Mouse (Mus musculus): ENCODE measurements around the gene Atp1a1. TPM values are rescaled to one million over a fixed set of nuclear protein-coding genes. Genes with fewer than 3 reads are reported as not detected.

Atp1a1 gene
- polyA plus RNA-seq, 1 experiment: 138 TPM

DNA sequence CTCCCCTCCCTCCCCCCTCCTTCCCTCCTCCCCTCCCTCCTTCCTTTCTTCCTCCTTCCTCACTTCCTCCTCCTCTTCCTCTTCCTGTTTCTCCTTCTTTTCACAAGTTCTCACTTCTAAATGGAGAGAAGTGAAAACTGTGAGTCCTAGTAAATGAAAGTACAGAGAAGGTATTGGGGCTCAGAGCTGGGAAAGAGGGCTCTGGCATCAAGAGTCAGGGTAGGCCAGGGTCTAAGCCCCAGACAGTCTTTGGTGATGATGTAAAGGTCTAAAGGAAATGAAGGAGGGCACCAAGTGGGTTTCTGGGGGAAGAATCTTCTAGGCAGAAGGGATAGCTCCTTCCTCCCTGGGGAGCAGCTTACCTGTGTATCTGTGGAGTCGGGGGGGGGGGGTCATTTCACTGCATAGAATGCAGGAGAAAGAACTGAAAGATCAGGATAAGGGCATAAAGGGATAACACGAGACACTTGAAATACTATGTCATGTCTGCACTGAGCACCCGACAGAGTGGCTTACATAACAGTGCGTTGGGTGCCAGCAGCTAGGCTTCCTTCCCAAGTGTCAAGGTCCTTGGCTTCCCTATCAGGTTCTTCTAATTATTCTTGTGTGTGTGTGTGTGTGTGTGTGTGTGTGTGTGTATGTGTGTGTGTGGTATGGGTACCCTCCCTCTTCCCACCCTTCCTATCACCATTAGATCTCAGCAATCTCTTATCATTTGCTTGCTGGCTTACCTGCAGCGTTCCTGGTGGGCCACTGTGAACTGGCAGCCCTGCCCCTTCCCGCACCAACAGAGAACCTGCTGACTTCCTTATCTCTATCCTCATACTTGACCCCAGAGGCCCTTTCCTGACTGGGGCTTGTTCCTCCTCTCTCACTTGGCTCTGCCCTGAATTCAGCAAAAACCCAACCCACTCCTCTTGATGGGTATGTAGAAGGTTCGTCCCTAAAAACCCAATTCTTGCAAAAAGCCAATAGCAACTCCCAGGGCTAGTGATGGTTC, 51.6 kb downstream of the Atp1a1 start:
- 93% methylated on average over 7 of the region's 7 CpGs for WGBS

DNA sequence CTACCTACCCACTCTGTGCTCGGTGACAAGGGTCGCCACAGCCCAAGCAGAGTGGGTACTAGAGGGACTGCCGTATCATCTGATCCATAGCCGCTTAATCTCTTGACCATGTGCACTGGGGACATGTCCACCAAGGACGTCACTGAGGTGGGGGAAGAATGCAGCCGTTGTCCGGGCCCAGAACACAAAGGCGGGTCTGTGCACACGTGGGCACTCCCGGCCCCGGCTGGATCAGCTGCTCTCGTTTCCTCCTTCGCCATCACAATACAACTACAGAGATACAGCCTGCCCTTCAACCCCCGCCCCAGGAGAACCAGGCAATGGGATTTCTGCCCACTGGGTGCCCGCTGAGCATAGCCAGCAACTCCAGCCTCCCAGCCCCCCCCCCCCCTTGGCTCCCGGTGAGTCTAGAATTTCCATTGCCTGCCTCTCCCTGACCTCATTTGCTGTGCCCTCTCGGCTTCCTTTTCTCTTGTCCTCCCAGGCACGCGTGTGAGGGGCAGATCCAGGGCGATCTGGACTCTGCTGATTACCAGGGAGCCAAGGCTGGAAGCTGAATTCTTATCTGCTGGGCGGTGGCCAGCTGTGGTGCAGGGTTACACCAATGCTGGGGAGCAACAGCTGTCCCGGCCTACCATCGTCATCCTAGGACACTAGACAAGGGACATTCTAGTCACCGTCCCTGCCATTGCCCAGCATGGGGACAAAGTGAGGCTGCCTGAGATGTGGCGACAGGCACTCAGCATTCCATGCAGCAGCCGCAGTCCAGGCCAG, 52.8 kb downstream of the Atp1a1 start:
- H3K4me1 ChIP-seq (ENCODE audit: control insufficient read depth, insufficient read depth, low read length): peaks cover 9% of the 10 kb centered on the region
- H3K27ac ChIP-seq (ENCODE audit: insufficient read depth, low read depth, low read length): 0 out of 2 replicates have a peak overlapping the region, but pooled peaks have one; percentile 6
- 0 out of 2 replicates have a peak, but pooled peaks have one; percentile 14 for TF ChIP-seq POLR2A (IDR thresholded peaks at IDR 0.05; ENCODE audit: insufficient read depth, low read depth, low read length)
- TF ChIP-seq CTCF (IDR thresholded peaks at IDR 0.05; ENCODE audit: insufficient read depth, low read depth, low read length): no peak
- 50% methylated on average over 26 of the region's 26 CpGs for WGBS
- no peak overlapping the region for H3K4me3 ChIP-seq (ENCODE audit: insufficient read depth, low read depth, low read length)

More for the DNA sequence above, 51.6 kb downstream of the Atp1a1 start:
- no peak for TF ChIP-seq POLR2A (IDR thresholded peaks at IDR 0.05; ENCODE audit: insufficient read depth, low read depth, low read length)
- TF ChIP-seq CTCF (IDR thresholded peaks at IDR 0.05; ENCODE audit: insufficient read depth, low read depth, low read length): no peak
- H3K4me1 ChIP-seq (ENCODE audit: control insufficient read depth, insufficient read depth, low read length): peaks cover 9% of the 10 kb centered on the region
- H3K4me3 ChIP-seq (ENCODE audit: insufficient read depth, low read depth, low read length): no peak overlapping the region
- no peak overlapping the region for H3K27ac ChIP-seq (ENCODE audit: insufficient read depth, low read depth, low read length)

DNA sequence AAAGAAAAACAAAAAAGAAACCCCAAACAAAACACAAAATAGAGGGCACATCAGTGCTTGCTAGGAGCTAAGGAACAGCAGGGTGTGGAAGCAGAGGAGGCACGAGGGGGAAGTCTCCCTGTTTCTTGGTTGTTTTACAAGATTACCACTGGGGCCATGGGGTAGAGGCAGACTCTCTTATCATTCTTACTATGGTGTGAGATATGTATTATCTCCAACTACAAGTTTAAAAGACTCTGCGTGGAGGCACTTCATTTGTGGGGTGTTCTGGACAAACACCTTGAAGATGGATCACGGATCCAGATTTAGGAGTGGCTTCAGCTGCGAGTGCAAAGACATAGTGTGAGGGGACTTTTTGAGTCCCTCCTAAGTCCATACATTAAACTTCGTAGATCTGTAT, 54.7 kb downstream of the Atp1a1 start:
- Histone ChIP-seq H3K4me1 (ENCODE audit: control insufficient read depth, insufficient read depth, low read length) (peaks cover 9% of the 10 kb centered on the region), H3K27ac (ENCODE audit: insufficient read depth, low read depth, low read length) (no peak overlapping the region), H3K4me3 (ENCODE audit: insufficient read depth, low read depth, low read length) (no peak overlapping the region)
- WGBS: 94% methylated on average over 5 of the region's 5 CpGs
- TF ChIP-seq POLR2A (IDR thresholded peaks at IDR 0.05; ENCODE audit: insufficient read depth, low read depth, low read length) (no peak), CTCF (IDR thresholded peaks at IDR 0.05; ENCODE audit: insufficient read depth, low read depth, low read length) (no peak)

DNA sequence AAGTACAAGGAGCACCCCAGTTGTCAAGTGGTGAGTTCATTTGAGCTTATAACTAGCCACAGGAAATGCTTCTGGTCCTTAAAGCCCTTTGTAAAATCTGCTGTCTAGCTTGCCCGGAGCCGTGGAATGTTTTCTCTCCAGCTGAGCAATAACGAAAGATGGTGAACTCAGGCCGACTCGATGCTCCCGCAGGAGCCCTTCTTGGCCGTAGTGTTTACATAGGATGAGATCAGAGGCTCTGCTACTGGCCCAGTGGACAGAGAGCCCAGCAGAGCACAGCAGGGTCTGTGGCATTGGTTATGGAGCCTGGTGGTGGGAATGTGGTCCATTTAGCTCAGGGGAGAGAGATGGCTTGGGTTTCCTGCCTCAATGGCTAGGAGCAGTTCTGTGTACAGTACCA, 60.4 kb downstream of the Atp1a1 start:
- WGBS: 77% methylated on average over 7 of the region's 7 CpGs
- no peaks in the 10 kb centered on the region for H3K4me1 ChIP-seq (ENCODE audit: control insufficient read depth, insufficient read depth, low read length)
- H3K4me3 ChIP-seq (ENCODE audit: insufficient read depth, low read depth, low read length): no peak overlapping the region
- TF ChIP-seq POLR2A (IDR thresholded peaks at IDR 0.05; ENCODE audit: insufficient read depth, low read depth, low read length) (no peak), CTCF (IDR thresholded peaks at IDR 0.05; ENCODE audit: insufficient read depth, low read depth, low read length) (no peak)
- H3K27ac ChIP-seq (ENCODE audit: insufficient read depth, low read depth, low read length): no peak overlapping the region

DNA sequence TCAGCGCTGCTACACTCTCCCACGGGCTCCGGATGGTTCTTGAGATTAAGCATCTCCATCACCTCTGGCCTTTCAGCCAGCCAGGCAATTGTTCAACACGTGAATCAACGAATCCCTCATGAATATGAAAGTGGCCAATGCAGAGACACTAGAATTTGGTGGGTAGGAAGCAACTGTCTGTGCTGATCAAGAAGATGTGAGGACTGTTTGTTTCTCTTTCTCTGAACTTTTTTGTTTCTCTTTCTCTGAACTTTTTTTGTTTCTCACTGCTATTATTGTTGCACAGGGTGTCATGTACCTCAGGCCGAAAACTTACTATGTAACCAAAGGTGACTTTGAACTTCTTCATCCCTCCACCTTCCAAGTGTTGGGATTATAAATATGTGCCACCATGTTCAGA, 62.9 kb downstream of the Atp1a1 start:
- 75% methylated on average over 6 of the region's 6 CpGs for WGBS

DNA sequence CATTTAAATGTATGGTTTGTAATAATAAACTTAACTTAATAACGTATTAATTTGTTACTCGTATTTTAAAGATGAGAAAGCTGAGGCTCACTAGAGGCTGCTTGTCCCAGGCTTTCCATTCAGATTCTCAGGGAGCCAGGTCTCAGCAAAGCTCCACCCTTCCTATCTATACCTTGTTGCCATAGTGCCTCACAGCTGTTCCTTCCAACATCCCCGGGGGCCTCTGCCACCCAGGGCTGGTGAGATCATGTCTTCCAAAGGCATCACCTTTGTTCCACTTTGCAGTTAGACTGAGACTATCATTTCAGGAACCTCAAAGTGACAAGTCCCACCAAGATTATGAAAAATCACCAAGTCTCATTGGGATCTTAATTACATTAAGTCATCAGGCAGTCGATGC, 63.9 kb downstream of the Atp1a1 start:
- no peak overlapping the region for H3K4me3 ChIP-seq (ENCODE audit: insufficient read depth, low read depth, low read length)
- no peak overlapping the region for H3K27ac ChIP-seq (ENCODE audit: insufficient read depth, low read depth, low read length)
- H3K4me1 ChIP-seq (ENCODE audit: control insufficient read depth, insufficient read depth, low read length): peaks cover 5% of the 10 kb centered on the region; the same call in 1 of the 2 replicates
- TF ChIP-seq POLR2A (IDR thresholded peaks at IDR 0.05; ENCODE audit: insufficient read depth, low read depth, low read length): no peak
- no peak for TF ChIP-seq CTCF (IDR thresholded peaks at IDR 0.05; ENCODE audit: insufficient read depth, low read depth, low read length)
- WGBS: 75% methylated on average over 4 of the region's 4 CpGs

More for the DNA sequence above, 62.9 kb downstream of the Atp1a1 start:
- Histone ChIP-seq H3K4me3 (ENCODE audit: insufficient read depth, low read depth, low read length) (no peak overlapping the region), H3K27ac (ENCODE audit: insufficient read depth, low read depth, low read length) (no peak overlapping the region), H3K4me1 (ENCODE audit: control insufficient read depth, insufficient read depth, low read length) (no peaks in the 10 kb centered on the region)
- TF ChIP-seq CTCF (IDR thresholded peaks at IDR 0.05; ENCODE audit: insufficient read depth, low read depth, low read length) (no peak), POLR2A (IDR thresholded peaks at IDR 0.05; ENCODE audit: insufficient read depth, low read depth, low read length) (no peak)

DNA sequence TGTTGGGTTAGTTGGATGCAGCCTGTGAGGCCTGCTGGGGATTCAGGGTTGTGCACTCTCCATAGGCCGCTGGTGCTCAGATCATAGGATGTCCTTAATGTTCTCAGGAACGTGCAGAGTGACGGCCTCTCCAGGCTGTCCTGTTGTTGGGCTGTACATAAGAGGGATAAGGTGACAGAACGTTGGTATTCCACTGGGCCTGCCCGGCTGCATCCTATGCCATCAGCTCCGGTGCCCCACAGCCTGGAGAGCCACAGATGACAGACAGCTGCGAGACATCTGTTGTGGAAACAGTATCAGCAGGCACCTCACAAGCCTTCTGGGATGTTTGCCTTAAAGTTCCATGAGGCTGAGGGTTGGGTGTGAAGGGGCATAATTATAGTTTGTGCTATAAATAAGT, 68.2 kb downstream of the Atp1a1 start:
- no peak for TF ChIP-seq POLR2A (IDR thresholded peaks at IDR 0.05; ENCODE audit: insufficient read depth, low read depth, low read length)
- Histone ChIP-seq H3K27ac (ENCODE audit: insufficient read depth, low read depth, low read length) (no peak overlapping the region), H3K4me1 (ENCODE audit: control insufficient read depth, insufficient read depth, low read length) (peaks cover 5% of the 10 kb centered on the region; the same call in 1 of the 2 replicates), H3K4me3 (ENCODE audit: insufficient read depth, low read depth, low read length) (no peak overlapping the region)
- WGBS: 81% methylated on average over 7 of the region's 7 CpGs

DNA sequence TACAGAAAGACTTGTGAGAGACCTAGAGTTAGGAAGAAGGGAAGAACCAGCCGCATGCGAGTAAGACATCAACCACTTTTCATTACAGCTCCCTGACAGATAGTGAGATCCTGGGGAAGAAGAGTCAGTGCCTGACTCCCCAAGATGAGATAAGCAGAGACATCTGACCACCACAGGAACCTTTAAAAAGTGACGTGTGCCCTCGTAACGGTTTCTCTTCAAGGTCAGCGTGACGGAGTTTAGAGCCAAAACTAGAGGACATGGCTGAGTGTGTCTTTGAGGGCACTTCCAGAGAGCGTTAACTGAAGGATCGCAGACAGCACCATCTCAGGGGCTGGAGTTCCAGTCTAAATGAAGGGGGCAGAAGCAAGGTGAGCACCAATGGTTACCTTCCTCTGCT, 70.2 kb downstream of the Atp1a1 start:
- TF ChIP-seq POLR2A (IDR thresholded peaks at IDR 0.05; ENCODE audit: insufficient read depth, low read depth, low read length) (no peak), CTCF (IDR thresholded peaks at IDR 0.05; ENCODE audit: insufficient read depth, low read depth, low read length) (no peak)
- Histone ChIP-seq H3K27ac (ENCODE audit: insufficient read depth, low read depth, low read length) (no peak overlapping the region), H3K4me1 (ENCODE audit: control insufficient read depth, insufficient read depth, low read length) (peaks cover 6% of the 10 kb centered on the region; the same call in 1 of the 2 replicates), H3K4me3 (ENCODE audit: insufficient read depth, low read depth, low read length) (no peak overlapping the region)
- WGBS: 97% methylated on average over 9 of the region's 9 CpGs

DNA sequence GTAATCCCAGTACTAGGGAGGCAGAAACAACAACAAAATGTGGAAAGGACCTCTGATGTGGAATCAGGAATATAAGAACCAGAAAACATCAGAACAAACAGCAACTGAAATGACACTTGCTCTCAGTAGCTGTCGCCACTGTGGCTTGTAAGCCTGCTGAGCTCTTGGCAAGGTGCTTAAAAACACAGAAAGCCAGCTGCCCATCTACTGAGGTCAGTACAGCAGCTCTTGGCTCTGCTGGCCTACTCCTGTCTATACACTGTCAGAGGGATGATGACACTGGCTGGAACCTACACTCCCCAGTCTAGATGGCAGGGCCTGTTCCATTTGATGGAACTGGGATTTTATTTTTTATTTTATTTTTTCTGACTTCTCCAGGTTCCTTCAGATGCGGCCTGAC, 71.1 kb downstream of the Atp1a1 start:
- no peak for TF ChIP-seq POLR2A (IDR thresholded peaks at IDR 0.05; ENCODE audit: insufficient read depth, low read depth, low read length)
- TF ChIP-seq CTCF (IDR thresholded peaks at IDR 0.05; ENCODE audit: insufficient read depth, low read depth, low read length): no peak
- WGBS: 92% methylated on average over 2 of the region's 2 CpGs
- no peak overlapping the region for H3K27ac ChIP-seq (ENCODE audit: insufficient read depth, low read depth, low read length)
- no peak overlapping the region for H3K4me3 ChIP-seq (ENCODE audit: insufficient read depth, low read depth, low read length)
- peaks cover 8% of the 10 kb centered on the region; the same call in 1 of the 2 replicates for H3K4me1 ChIP-seq (ENCODE audit: control insufficient read depth, insufficient read depth, low read length)
